Mouse (Mus musculus): ENCODE results near the gene Grik2. TPM values are rescaled to one million over a fixed set of nuclear protein-coding genes. Genes with fewer than 3 reads are reported as not detected.

Grik2 gene
- total and polyA plus RNA-seq, 3 experiments: not detected

DNA sequence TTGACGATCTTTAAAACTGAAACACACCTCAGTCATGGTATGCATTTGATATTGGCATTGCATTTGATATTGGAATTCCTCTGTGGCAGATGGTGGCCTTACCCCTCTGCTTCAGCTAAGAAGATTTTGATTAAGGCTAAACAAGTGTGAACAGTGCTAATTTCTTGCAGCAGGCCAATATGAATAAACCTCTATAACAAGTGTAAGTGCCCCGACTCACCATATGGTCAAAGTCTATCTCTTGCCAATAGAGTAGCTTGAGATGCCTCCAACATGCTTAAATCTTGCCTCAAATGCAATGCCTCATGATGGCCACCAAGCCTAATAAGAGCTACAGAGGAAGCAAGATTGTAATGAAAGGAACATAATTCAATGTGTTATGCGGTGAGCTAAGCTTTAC is 78.8 kb downstream of the Grik2 start:
- Histone ChIP-seq H3K9ac (ENCODE audit: control insufficient read depth, low read depth, low read length, poor library complexity, severe bottlenecking) (no peak overlapping the region), H3K9me3 (replicated peaks; ENCODE audit: insufficient read depth, low read length) (no peaks in the 10 kb centered on the region), H3K27me3 (ENCODE audit: control insufficient read depth in 1 of 2, insufficient read depth in 2 of 2, low read length in 2 of 2) (no peaks in the 10 kb centered on the region), H3K4me1 (ENCODE audit: control insufficient read depth in 1 of 2, insufficient read depth in 2 of 2, low read length in 2 of 2) (no peaks in the 10 kb centered on the region), H3K27ac (ENCODE audit: control insufficient read depth, low read depth, low read length) (no peak overlapping the region), H3K79me2 (ENCODE audit: control insufficient read depth, insufficient read depth, low read length, poor library complexity) (no peaks in the 10 kb centered on the region), H3K4me3 (ENCODE audit: control insufficient read depth in 1 of 2, insufficient read depth in 1 of 2, low read depth in 2 of 2, low read length in 2 of 2) (no peak overlapping the region), H3K36me3 (ENCODE audit: control insufficient read depth in 1 of 2, insufficient read depth in 2 of 2, low read length in 2 of 2) (no peaks in the 10 kb centered on the region)
- no peak for DNase-seq (ENCODE audit: low read depth, low spot score)
- TF ChIP-seq ZNF384 (IDR thresholded peaks at IDR 0.05; ENCODE audit: low read depth, low read length) (no peak), POLR2AphosphoS2 (IDR thresholded peaks at IDR 0.05; ENCODE audit: low read length) (no peak), UBTF (IDR thresholded peaks at IDR 0.05; ENCODE audit: borderline replicate concordance, insufficient read depth, low read depth, low read length) (no peak), TBP (IDR thresholded peaks at IDR 0.05; ENCODE audit: low read depth, low read length) (no peak), USF1 (IDR thresholded peaks at IDR 0.05; ENCODE audit: low read depth, low read length) (no peak), JUND (IDR thresholded peaks at IDR 0.05; ENCODE audit: low read depth, low read length) (no peak), RCOR1 (IDR thresholded peaks at IDR 0.05; ENCODE audit: low read depth, low read length) (no peak), CTCF (IDR thresholded peaks at IDR 0.05 in 2 of 3, conservative IDR thresholded peaks at IDR 0.05 in 1 of 3; ENCODE audit: control insufficient read depth in 1 of 3, insufficient read depth in 1 of 3, low read depth in 2 of 3, low read length in 3 of 3, poor library complexity in 1 of 3, severe bottlenecking in 1 of 3) (no peak), BHLHE40 (IDR thresholded peaks at IDR 0.05; ENCODE audit: borderline replicate concordance, low read depth, low read length) (no peak), GATA1 (IDR thresholded peaks at IDR 0.05; ENCODE audit: low read depth, low read length) (no peak)

DNA sequence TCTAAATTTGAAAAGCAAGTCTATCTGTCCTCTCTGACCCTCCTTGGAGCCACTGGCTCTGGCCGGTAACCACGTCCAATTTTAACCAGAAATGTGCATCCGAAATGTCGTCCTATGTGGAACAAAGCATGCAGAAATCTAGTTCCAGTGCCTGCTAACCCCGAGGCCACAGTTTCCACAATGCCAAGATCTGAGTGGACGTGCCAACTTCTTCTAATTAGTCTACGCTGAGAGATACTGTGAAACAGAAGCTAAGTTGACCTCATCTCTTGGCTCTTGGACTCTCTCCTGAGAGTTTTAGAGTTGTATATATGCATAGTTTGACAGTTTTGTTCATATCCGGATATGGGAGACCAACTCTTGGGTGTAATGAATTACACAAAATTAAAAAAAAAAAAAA is 84.1 kb downstream of the Grik2 start:
- H3K79me2 ChIP-seq (ENCODE audit: control insufficient read depth, insufficient read depth, low read length, poor library complexity): no peaks in the 10 kb centered on the region
- TF ChIP-seq ZMIZ1 (IDR thresholded peaks at IDR 0.05; ENCODE audit: low read depth, low read length) (no peak), ZKSCAN1 (IDR thresholded peaks at IDR 0.05; ENCODE audit: low read depth, low read length) (no peak), USF1 (IDR thresholded peaks at IDR 0.05; ENCODE audit: low read depth, low read length) (no peak), NRF1 (IDR thresholded peaks at IDR 0.05; ENCODE audit: insufficient read depth, low read depth, low read length, poor library complexity, severe bottlenecking) (no peak), GABPA (IDR thresholded peaks at IDR 0.05; ENCODE audit: low read depth, low read length) (no peak), POLR2AphosphoS5 (IDR thresholded peaks at IDR 0.05; ENCODE audit: borderline replicate concordance, low read depth, low read length) (no peak), CHD2 (IDR thresholded peaks at IDR 0.05; ENCODE audit: low read length) (no peak)
- H3K36me3 ChIP-seq (ENCODE audit: control insufficient read depth in 1 of 2, insufficient read depth in 2 of 2, low read length in 2 of 2): no peaks in the 10 kb centered on the region
- no peaks in the 10 kb centered on the region for H3K4me1 ChIP-seq (ENCODE audit: control insufficient read depth in 1 of 2, insufficient read depth in 2 of 2, low read length in 2 of 2)
- no peak overlapping the region for H3K27ac ChIP-seq (ENCODE audit: control insufficient read depth, low read depth, low read length)
- H3K9ac ChIP-seq (ENCODE audit: control insufficient read depth, low read depth, low read length, poor library complexity, severe bottlenecking): no peak overlapping the region
- H3K4me3 ChIP-seq (ENCODE audit: control insufficient read depth in 1 of 2, insufficient read depth in 1 of 2, low read depth in 2 of 2, low read length in 2 of 2): no peak overlapping the region
- H3K9me3 ChIP-seq (replicated peaks; ENCODE audit: insufficient read depth, low read length): no peaks in the 10 kb centered on the region
- no peaks in the 10 kb centered on the region for H3K27me3 ChIP-seq (ENCODE audit: control insufficient read depth in 1 of 2, insufficient read depth in 2 of 2, low read length in 2 of 2)
- no peak for DNase-seq (ENCODE audit: low read depth, low spot score)

Data from MEL (cell line).